Mouse (Mus musculus) forebrain, postnatal 0 days (tissue): ENCODE results near the gene Il1r1. TPM values are rescaled to one million over a fixed set of nuclear protein-coding genes. Genes with fewer than 3 reads are reported as not detected.

Experiments
- ATAC-seq: fragments of 200-750 bp; cut with Nextera tagmentation; 2 replicates; pipeline ENCODE4 v1.8.0; 2017; ENCODE audit warnings: mild to moderate bottlenecking, moderate library complexity
- DNase-seq: peaks from one replicate; pipeline ENCODE4 v3.0.0-alpha.2; 2015
- H3K27ac ChIP-seq: fragments of 300-500 bp; sonication (generic); 2 replicates; pipeline ENCODE4 v1.5.1; 2014; ENCODE audit warnings: low read depth, mild to moderate bottlenecking, antibody characterized with exemption, low read length, moderate library complexity, mixed read lengths
- H3K27me3 ChIP-seq: fragments of 300-500 bp; sonication (generic); 2 replicates; pipeline ENCODE4 v1.6.1; 2014; ENCODE audit warnings: mild to moderate bottlenecking, low read length, mixed read lengths; ENCODE audit not compliant: insufficient read depth
- H3K36me3 ChIP-seq: fragments of 300-500 bp; sonication (generic); 2 replicates; pipeline ENCODE4 v1.6.1; 2014; ENCODE audit warnings: mild to moderate bottlenecking, moderate library complexity; ENCODE audit not compliant: insufficient read depth
- H3K4me1 ChIP-seq: fragments of 300-500 bp; sonication (generic); 2 replicates; pipeline ENCODE4 v1.6.1; 2014; ENCODE audit warnings: antibody characterized with exemption; ENCODE audit not compliant: insufficient read depth
- H3K4me2 ChIP-seq: fragments of 300-500 bp; sonication (generic); 2 replicates; pipeline ENCODE4 v1.6.1; 2014; ENCODE audit warnings: low read depth, mild to moderate bottlenecking, moderate library complexity
- H3K4me3 ChIP-seq: fragments of 300-500 bp; sonication (generic); 2 replicates; pipeline ENCODE4 v1.5.1; 2014; ENCODE audit warnings: low read depth, low read length, mixed read lengths
- H3K9ac ChIP-seq: fragments of 300-500 bp; sonication (generic); 2 replicates; pipeline ENCODE4 v1.6.1; 2014; ENCODE audit warnings: mild to moderate bottlenecking
- H3K9me3 ChIP-seq: fragments of 300-500 bp; sonication (generic); 2 replicates; pipeline ENCODE4 v1.6.1; 2016; ENCODE audit warnings: low read length
- CTCF ChIP-seq: sonication (generic); IDR thresholded peaks from 2 replicates; pipeline ENCODE4 v1.5.1; 2016; ENCODE audit warnings: antibody characterized with exemption, control low read depth, low read depth
- WGBS: fragments of 180-500 bp; shearing (Covaris S2); extraction: QIAGEN DNeasy Blood & Tissue Kit; methylation state at CpG from one replicate; pipeline ENCODE4 v1.1.7; 2014; 5-methylcytosine and 5-hydroxymethylcytosine counted together
- polyA plus RNA-seq: library from polyadenylated mRNA; unstranded; fragments of >200 nt; fragmentation: Nextera tagmentation; extraction: Ambion mirVana; gene quantifications from 2 replicates; pipeline ENCODE4 v1.2.1, GENCODE M21; 2015
- total RNA-seq: library from RNA; depleted of rRNA; stranded (reverse); fragments of >200 nt; gene quantifications from 2 replicates; pipeline ENCODE4 v1.2.3, GENCODE M21; 2014; rRNA removed

The Il1r1 gene
- total and polyA plus RNA-seq, 2 experiments from 2014 or later = 0.84 to 0.90 TPM

- no peak overlapping the region for H3K9ac ChIP-seq
- no peaks in the 10 kb centered on the region for H3K27me3 ChIP-seq
- H3K4me1 ChIP-seq = no peaks in the 10 kb centered on the region
- DNase-seq = no peak
- no peak overlapping the region for H3K4me3 ChIP-seq
- no peak for ATAC-seq
- no peak overlapping the region for H3K4me2 ChIP-seq
- 79% methylated on average over 4 of the region's 4 CpGs for WGBS
- TF ChIP-seq CTCF = no peak
- H3K9me3 ChIP-seq = no peaks in the 10 kb centered on the region
- no peaks in the 10 kb centered on the region for H3K36me3 ChIP-seq
- H3K27ac ChIP-seq = no peak overlapping the region
These were observed 133.9 kb downstream of the Il1r1 start for GRCm38 (mm10) chr1:40358771-40359181.

DNA sequence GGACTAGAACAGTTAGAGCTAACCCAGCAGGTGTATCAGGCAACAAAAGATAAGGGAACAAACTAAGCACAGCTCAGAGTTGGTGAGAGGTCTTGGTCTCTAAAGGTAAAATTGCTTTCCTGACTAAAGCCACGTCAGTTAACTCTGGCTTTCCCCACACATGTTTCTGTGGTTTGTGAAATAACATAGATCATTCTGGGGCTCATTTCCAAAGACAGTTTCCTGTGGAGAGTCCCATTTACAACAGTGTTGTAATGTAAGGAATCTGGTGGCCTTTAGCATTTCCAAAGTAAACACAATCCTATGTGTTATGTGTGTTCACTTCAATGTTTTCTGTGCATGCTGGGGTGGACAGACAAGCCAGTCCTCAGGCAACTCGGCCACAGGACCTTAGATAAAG is 134.9 kb downstream of the Il1r1 start:
- H3K4me2 ChIP-seq = no peak overlapping the region
- no peaks in the 10 kb centered on the region for H3K4me1 ChIP-seq
- no peak for DNase-seq
- TF ChIP-seq CTCF = no peak
- no peaks in the 10 kb centered on the region for H3K36me3 ChIP-seq
- no peaks in the 10 kb centered on the region for H3K9me3 ChIP-seq
- H3K9ac ChIP-seq = no peak overlapping the region
- no peak overlapping the region for H3K27ac ChIP-seq
- no peak overlapping the region for H3K4me3 ChIP-seq
- H3K27me3 ChIP-seq = no peaks in the 10 kb centered on the region
- 69% methylated on average over 2 of the region's 2 CpGs for WGBS
- no peak for ATAC-seq

DNA sequence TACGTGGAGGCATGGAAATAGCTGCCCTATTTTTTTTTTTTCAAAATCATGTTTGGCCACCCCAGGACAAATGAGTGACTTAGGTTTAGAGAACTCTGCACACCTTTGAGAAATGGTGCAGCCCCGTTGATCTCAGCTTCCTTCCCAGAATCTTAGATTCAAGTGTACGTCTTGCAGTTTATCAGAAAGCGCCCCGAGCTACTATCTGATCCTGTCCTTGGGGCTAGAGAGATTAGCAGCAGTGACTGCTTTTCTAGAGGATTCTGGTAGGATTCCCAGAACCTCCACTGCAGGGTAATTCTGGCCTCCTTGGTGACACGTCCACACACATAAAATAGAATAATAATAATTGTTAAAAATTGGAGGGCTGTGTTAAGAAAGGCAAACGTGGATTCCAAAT is 136.1 kb downstream of the Il1r1 start:
- no peak overlapping the region for H3K4me3 ChIP-seq
- ATAC-seq (no peak), DNase-seq (no peak)
- no peak overlapping the region for H3K4me2 ChIP-seq
- WGBS = 53% methylated on average over 7 of the region's 7 CpGs
- H3K9me3 ChIP-seq = no peaks in the 10 kb centered on the region
- no peak overlapping the region for H3K9ac ChIP-seq
- H3K27me3 ChIP-seq = no peaks in the 10 kb centered on the region
- no peaks in the 10 kb centered on the region for H3K36me3 ChIP-seq
- H3K27ac ChIP-seq = no peak overlapping the region
- TF ChIP-seq CTCF = no peak
- H3K4me1 ChIP-seq = no peaks in the 10 kb centered on the region

- Histone ChIP-seq H3K4me2 (no peak overlapping the region), H3K4me1 (no peaks in the 10 kb centered on the region), H3K4me3 (no peak overlapping the region), H3K27me3 (no peaks in the 10 kb centered on the region), H3K9ac (no peak overlapping the region), H3K27ac (no peak overlapping the region), H3K36me3 (no peaks in the 10 kb centered on the region), H3K9me3 (no peaks in the 10 kb centered on the region)
- WGBS = 52% methylated on average over 1 of the region's 1 CpGs
- no peak for ATAC-seq
- no peak for TF ChIP-seq CTCF
- DNase-seq = no peak
These were observed 136.7 kb downstream of the Il1r1 start for GRCm38 (mm10) chr1:40361596-40361995.

DNA sequence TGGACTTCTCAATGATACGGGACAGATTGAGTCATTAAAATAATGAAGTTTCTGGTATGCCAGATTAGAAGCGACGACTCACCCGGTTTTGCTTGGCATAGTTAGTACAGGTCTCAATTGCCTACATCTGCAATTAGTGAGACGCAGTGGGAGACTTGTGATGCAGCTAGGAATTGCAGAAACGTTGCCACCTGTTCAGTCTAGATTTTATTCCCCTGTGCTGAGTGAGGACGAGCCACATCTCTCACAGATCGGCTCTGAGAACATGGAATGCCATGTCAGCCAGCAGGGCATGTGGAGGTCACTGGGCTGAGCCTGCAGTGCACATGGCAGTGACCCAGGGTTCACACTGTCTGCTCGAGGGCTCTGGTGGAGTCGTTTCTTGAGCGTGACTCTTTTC is 137.9 kb downstream of the Il1r1 start:
- Histone ChIP-seq H3K9me3 (no peaks in the 10 kb centered on the region), H3K4me2 (no peak overlapping the region), H3K27ac (no peak overlapping the region), H3K4me3 (no peak overlapping the region), H3K27me3 (no peaks in the 10 kb centered on the region), H3K4me1 (no peaks in the 10 kb centered on the region), H3K36me3 (no peaks in the 10 kb centered on the region), H3K9ac (no peak overlapping the region)
- WGBS = 76% methylated on average over 11 of the region's 11 CpGs
- no peak for TF ChIP-seq CTCF
- no peak for DNase-seq
- ATAC-seq = no peak

Other genes starting within 250 kb of the Il1r1 start
- gene Il1r2, start 151.0 kb upstream of the Il1r1 start, total RNA-seq = 1.3 TPM in 1 of 2 replicates, not detected in the other
- 0.70 and 0.79 TPM in 2 replicates for gene Il1r2, start 151.0 kb upstream of the Il1r1 start, polyA plus RNA-seq
- gene Il1rl2, start 99.5 kb downstream of the Il1r1 start, total RNA-seq = 0.77 and 1.8 TPM in 2 replicates
- gene Il1rl2, start 99.5 kb downstream of the Il1r1 start, polyA plus RNA-seq = 0.50 and 0.76 TPM in 2 replicates
- gene Il1rl1, start 204.5 kb downstream of the Il1r1 start, total RNA-seq = 0.19 and 0.46 TPM in 2 replicates
- gene Il1rl1, start 204.5 kb downstream of the Il1r1 start, polyA plus RNA-seq = 0.04 and 0.12 TPM in 2 replicates
- 0.08 TPM in 1 of 2 replicates, not detected in the other for gene Il18r1, start 240.5 kb downstream of the Il1r1 start, total RNA-seq
- not detected in 2 replicates for gene Il18r1, start 240.5 kb downstream of the Il1r1 start, polyA plus RNA-seq